Mouse (Mus musculus) colon, adult 2 months (tissue): ENCODE data around the gene Gm11444. TPM values are rescaled to one million over a fixed set of nuclear protein-coding genes. Genes with fewer than 3 reads are reported as not detected.

Experiments used
- polyA plus RNA-seq: library from polyadenylated mRNA; depleted of rRNA; stranded (reverse); fragments of >200 nt; gene quantifications from 2 replicates; pipeline ENCODE4 v1.2.3, GENCODE M21; 2012; rRNA removed

Gene Gm11444
- not detected in 2 replicates for polyA plus RNA-seq

DNA sequence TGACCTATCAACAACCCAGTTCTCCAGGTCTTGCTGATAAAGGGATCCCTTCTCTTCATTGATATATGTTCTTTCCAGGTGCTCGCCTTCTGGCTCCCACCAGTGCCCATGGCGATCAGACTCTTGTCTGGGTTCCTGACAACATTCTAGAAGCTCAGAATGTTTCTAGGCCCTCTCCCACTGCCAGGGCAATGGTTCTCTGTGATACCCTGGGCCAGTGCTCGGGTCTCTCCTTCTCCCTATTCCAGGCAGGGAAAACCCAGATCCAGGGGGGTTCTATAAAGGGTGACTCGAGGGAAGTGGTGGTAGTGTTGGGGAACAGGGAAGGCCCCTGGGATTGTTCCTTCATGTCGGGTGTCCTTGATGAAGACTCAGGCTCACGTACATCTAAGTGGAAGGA is at the start of gene Gm11444:
Gene Gm11444, minus strand, starts transcription at position 101 of the 400 bp plus-strand sequence.

DNA sequence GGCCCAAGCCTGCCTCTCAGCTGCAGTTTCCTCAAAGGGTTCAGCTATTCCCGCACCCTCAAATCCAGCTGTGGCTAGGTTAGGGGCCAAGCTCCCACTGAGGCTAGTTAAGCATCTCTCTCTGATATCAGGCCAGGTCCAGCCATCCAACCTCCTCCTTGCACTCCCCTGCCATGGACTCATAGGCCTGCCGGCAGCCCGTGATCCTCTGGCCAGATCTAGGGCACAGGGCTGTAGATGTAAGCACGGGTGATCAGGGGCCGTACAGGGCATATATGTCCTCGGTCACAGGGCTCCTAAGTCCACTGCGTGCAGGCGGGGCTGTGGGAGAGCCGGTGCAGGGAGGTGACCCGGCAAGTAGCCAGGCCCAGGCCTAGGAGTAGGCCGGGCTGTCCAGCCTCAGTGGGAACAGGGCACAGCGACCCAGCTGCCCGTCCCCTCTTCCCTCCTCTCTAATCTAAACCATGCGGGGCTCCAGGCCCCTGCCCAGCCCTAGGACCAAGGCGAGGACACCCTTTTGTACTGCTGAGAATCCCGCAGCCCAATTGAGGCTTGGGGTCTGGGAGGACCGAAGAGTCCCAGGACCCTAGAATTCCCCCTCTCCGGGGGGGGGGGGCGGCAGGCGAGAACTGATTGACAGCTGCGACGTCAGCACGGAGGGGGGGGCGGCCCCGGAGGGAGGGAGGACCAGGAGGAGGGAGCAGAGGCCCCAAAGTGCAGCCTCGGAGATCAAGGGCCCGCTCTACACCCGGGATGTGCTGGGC is 35.7 kb upstream of the Gm11444 start, which contains the start of gene Tbx4:
Gene Tbx4, plus strand, starts transcription at position 758 of the 764 bp plus-strand sequence.

DNA sequence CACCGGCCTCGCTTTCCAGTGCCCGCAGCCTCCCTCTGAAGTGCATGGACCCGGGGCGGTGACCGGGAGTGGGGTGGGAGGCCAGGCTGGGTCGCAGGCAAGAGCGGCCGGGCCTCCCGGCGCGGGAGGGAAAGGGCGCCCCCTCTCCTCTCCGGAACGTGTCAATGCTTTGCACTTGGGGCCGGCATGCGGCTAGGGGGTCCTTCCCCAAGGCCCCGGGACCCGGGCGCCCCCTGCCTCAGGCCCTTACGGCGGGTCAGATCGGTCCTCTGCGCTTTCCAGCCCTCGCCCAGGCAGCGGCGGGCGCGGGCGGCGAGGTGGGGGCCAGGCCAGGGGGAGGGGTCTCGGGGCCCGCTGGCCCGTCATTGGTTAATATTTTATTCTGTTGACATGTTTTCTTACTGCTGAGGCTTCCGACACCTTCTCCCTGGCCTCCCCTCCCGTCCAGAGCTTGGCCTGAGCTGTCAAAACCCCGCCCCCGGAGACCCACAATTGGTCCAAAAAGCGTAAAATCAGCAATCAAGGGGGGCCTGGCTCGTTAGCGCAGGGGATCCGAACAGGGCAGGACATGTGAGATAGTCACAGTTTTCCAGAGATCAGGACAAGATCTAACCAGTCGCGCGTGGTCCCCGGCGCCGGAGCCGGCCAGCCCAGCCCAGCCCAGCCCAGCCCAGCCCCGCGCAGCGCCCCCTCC is 17.8 kb downstream of the Gm11444 start, which contains the start of gene Tbx2:
Gene Tbx2, plus strand, starts transcription at position 321 of the 694 bp plus-strand sequence.

Other genes starting within 250 kb of the Gm11444 start
- gene Tbx2, start 17.8 kb downstream of the Gm11444 start, polyA plus RNA-seq: 17.2 and 21.6 TPM in 2 replicates
- 0.60 and 0.91 TPM in 2 replicates for gene Tbx4, start 36.1 kb upstream of the Gm11444 start, polyA plus RNA-seq